ENCODE assay signal across 20 mouse cellular contexts in the genomic region with DNA sequence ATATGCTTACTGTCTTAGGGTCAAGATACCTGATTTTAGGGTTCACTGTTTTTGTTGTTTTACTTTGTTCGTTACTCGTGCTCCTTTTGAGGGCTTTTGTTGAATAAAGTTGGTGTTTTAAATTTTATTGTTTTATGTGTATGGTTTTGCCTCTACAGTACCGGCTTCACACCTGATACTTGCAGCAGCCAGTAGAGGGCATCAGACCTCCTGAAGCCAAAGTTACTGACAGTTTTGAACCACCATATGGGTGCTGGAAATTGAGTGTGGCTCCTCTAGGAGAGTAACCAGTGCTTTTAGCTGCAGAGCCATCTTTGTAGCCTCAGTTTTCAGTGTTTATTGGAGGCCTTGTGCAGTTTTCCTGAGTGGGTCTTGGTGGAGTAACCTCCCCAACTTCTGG. TPM values are rescaled to one million over a fixed set of nuclear protein-coding genes. Genes with fewer than 3 reads are reported as not detected.
A peak's percentile ranks its signal among the peaks of the same experiment; 100 is the strongest.
DNase-seq lines count a peak whose midpoint lies in the region; ATAC-seq and TF ChIP-seq lines count a peak whose summit lies in the region.
"Had no signal": no experiment of that assay in that cellular context is flagged by ENCODE, and none has a peak within 500 bp of the region (broad histone marks: within the 10 kb centered on the region; RNA-seq: fewer than 3 reads in every experiment).

No protein-coding gene starts in this region.

- DNase-seq in hindbrain, postnatal 0 days (ENCODE audit: low spot score) = no peak
- no peak for DNase-seq in lung, postnatal 0 days (ENCODE audit: low spot score)
- no peak for DNase-seq in lung, postnatal 25 days (ENCODE audit: low spot score)
- no peak for DNase-seq in yolk sac, embryonic 10.5 days (ENCODE audit: low spot score)
- DNase-seq in adrenal gland, postnatal 10 days = no peak
- DNase-seq: cerebellum, postnatal 36 days; kidney, postnatal 10 days; lung, postnatal 10 days had no signal

- no peak for ATAC-seq in hindbrain, postnatal 0 days
- no peak for ATAC-seq in hindbrain, embryonic 12.5 days (ENCODE audit: low FRiP score)
- no peak for ATAC-seq in lung, postnatal 0 days
- peak; percentile 65; the same call in 1 of the 2 replicates for ATAC-seq in megakaryocyte progenitor cell, adult 5-6 weeks (replicated peaks; ENCODE audit: poor library complexity)

- TF ChIP-seq EP300 in lung, postnatal 0 days (IDR thresholded peaks at IDR 0.05) = no peak
- TF ChIP-seq EP300 in ES-Bruce4 (IDR thresholded peaks at IDR 0.05; ENCODE audit: insufficient read depth, low read depth, low read length) = no peak

- H3K4me3 ChIP-seq in hindbrain, postnatal 0 days (ENCODE audit: low read length) = no peak overlapping the region
- no peak overlapping the region for H3K4me3 ChIP-seq in hindbrain, embryonic 12.5 days
- H3K4me3 ChIP-seq in lung, postnatal 0 days (ENCODE audit: low read depth, low read length) = no peak overlapping the region
- no peak overlapping the region for H3K4me3 ChIP-seq in ES-Bruce4 (ENCODE audit: low read depth, low read length)
- H3K4me3 ChIP-seq: embryonic facial prominence, embryonic 12.5 days; forebrain, embryonic 10.5 days; hindbrain, embryonic 15.5 days; limb, embryonic 12.5 days; midbrain, embryonic 12.5 days; stomach, embryonic 15.5 days had no signal

- peak; percentile 17; the same call in 1 of the 2 replicates for TF ChIP-seq CTCF in hindbrain, postnatal 0 days (IDR thresholded peaks at IDR 0.05; ENCODE audit: low read depth)
- peak; percentile 43; the same call in 1 of the 2 replicates for TF ChIP-seq CTCF in lung, postnatal 0 days (IDR thresholded peaks at IDR 0.05)
- TF ChIP-seq CTCF in ES-Bruce4 (IDR thresholded peaks at IDR 0.05; ENCODE audit: low read depth, low read length) = peak; percentile 41

- H3K4me2 ChIP-seq in hindbrain, postnatal 0 days (ENCODE audit: low read depth, low read length) = no peak overlapping the region
- no peak overlapping the region for H3K4me2 ChIP-seq in hindbrain, embryonic 12.5 days (replicated peaks)
- no peak overlapping the region for H3K4me2 ChIP-seq in lung, postnatal 0 days (replicated peaks; ENCODE audit: low read depth, low read length)
- H3K4me2 ChIP-seq: embryonic facial prominence, embryonic 12.5 days; hindbrain, embryonic 15.5 days; limb, embryonic 12.5 days; midbrain, embryonic 12.5 days; stomach, embryonic 15.5 days had no signal

- no peaks in the 10 kb centered on the region for H3K27me3 ChIP-seq in hindbrain, postnatal 0 days (ENCODE audit: insufficient read depth, low read length)
- H3K27me3 ChIP-seq in hindbrain, embryonic 12.5 days = no peaks in the 10 kb centered on the region
- H3K27me3 ChIP-seq in lung, postnatal 0 days (replicated peaks; ENCODE audit: insufficient read depth, low read length) = no peaks in the 10 kb centered on the region
- no peaks in the 10 kb centered on the region for H3K27me3 ChIP-seq in ES-Bruce4 (ENCODE audit: control insufficient read depth, insufficient read depth, low read length, poor library complexity, severe bottlenecking)
- H3K27me3 ChIP-seq: embryonic facial prominence, embryonic 12.5 days; hindbrain, embryonic 15.5 days; limb, embryonic 12.5 days; midbrain, embryonic 12.5 days; stomach, embryonic 15.5 days had no signal

- no peaks in the 10 kb centered on the region for H3K9me3 ChIP-seq in hindbrain, postnatal 0 days (ENCODE audit: low read length)
- no peaks in the 10 kb centered on the region for H3K9me3 ChIP-seq in hindbrain, embryonic 12.5 days (replicated peaks)
- no peaks in the 10 kb centered on the region for H3K9me3 ChIP-seq in lung, postnatal 0 days (ENCODE audit: low read length)
- H3K9me3 ChIP-seq in ES-Bruce4 (replicated peaks; ENCODE audit: control insufficient read depth, insufficient read depth, low read length, poor library complexity, severe bottlenecking) = no peaks in the 10 kb centered on the region
- H3K9me3 ChIP-seq: embryonic facial prominence, embryonic 12.5 days; forebrain, embryonic 10.5 days; hindbrain, embryonic 15.5 days; limb, embryonic 12.5 days; midbrain, embryonic 12.5 days; stomach, embryonic 15.5 days had no signal

- 83% methylated on average over 3 of the region's 3 CpGs for WGBS in hindbrain, postnatal 0 days
- WGBS in hindbrain, embryonic 12.5 days = 88% methylated on average over 3 of the region's 3 CpGs
- 82% methylated on average over 3 of the region's 3 CpGs for WGBS in lung, postnatal 0 days

- TF ChIP-seq POLR2A in ES-Bruce4 (IDR thresholded peaks at IDR 0.05; ENCODE audit: insufficient read depth, low read length) = no peak

- no peak overlapping the region for H3K27ac ChIP-seq in hindbrain, postnatal 0 days
- H3K27ac ChIP-seq in hindbrain, embryonic 12.5 days = no peak overlapping the region
- no peak overlapping the region for H3K27ac ChIP-seq in lung, postnatal 0 days (ENCODE audit: low read length)
- no peak overlapping the region for H3K27ac ChIP-seq in ES-Bruce4 (ENCODE audit: insufficient read depth, low read length)
- H3K27ac ChIP-seq: embryonic facial prominence, embryonic 12.5 days; forebrain, embryonic 10.5 days; hindbrain, embryonic 15.5 days; limb, embryonic 12.5 days; midbrain, embryonic 12.5 days; stomach, embryonic 15.5 days had no signal

- no peaks in the 10 kb centered on the region for H3K4me1 ChIP-seq in hindbrain, postnatal 0 days (ENCODE audit: insufficient read depth, low read length)
- H3K4me1 ChIP-seq in hindbrain, embryonic 12.5 days = no peaks in the 10 kb centered on the region
- H3K4me1 ChIP-seq in lung, postnatal 0 days (ENCODE audit: insufficient read depth, low read depth, low read length) = no peaks in the 10 kb centered on the region
- no peaks in the 10 kb centered on the region for H3K4me1 ChIP-seq in ES-Bruce4 (ENCODE audit: control insufficient read depth, insufficient read depth, low read length)
- H3K4me1 ChIP-seq: embryonic facial prominence, embryonic 12.5 days; hindbrain, embryonic 15.5 days; limb, embryonic 12.5 days; stomach, embryonic 15.5 days had no signal

- H3K36me3 ChIP-seq in hindbrain, postnatal 0 days (ENCODE audit: insufficient read depth, low read length) = no peaks in the 10 kb centered on the region
- no peaks in the 10 kb centered on the region for H3K36me3 ChIP-seq in hindbrain, embryonic 12.5 days
- H3K36me3 ChIP-seq in lung, postnatal 0 days (ENCODE audit: insufficient read depth, low read length) = no peaks in the 10 kb centered on the region
- no peaks in the 10 kb centered on the region; the same call in 1 of the 2 replicates for H3K36me3 ChIP-seq in ES-Bruce4 (ENCODE audit: control insufficient read depth, insufficient read depth, low read length, poor library complexity, severe bottlenecking)
- H3K36me3 ChIP-seq: embryonic facial prominence, embryonic 12.5 days; forebrain, embryonic 10.5 days; hindbrain, embryonic 15.5 days; limb, embryonic 12.5 days; midbrain, embryonic 12.5 days; stomach, embryonic 15.5 days had no signal

- no peak overlapping the region for H3K9ac ChIP-seq in hindbrain, postnatal 0 days (replicated peaks; ENCODE audit: low read length)
- no peak overlapping the region for H3K9ac ChIP-seq in hindbrain, embryonic 12.5 days
- H3K9ac ChIP-seq in lung, postnatal 0 days (replicated peaks; ENCODE audit: low read depth) = no peak overlapping the region
- H3K9ac ChIP-seq in ES-Bruce4 (ENCODE audit: low read depth, poor library complexity, severe bottlenecking) = no peak overlapping the region
- H3K9ac ChIP-seq: embryonic facial prominence, embryonic 12.5 days; hindbrain, embryonic 15.5 days; limb, embryonic 12.5 days; midbrain, embryonic 12.5 days; stomach, embryonic 15.5 days had no signal

RNA-seq across cellular contexts. Expression of a gene that starts 2.2 kb away (rescaled TPM):
- not detected in 2 replicates for total RNA-seq in hindbrain, postnatal 0 days (2014; rRNA removed)
- polyA plus RNA-seq in hindbrain, postnatal 0 days (2015; fragmentation: Nextera tagmentation; extraction: Ambion mirVana) = not detected in 2 replicates
- not detected in 2 replicates for polyA plus RNA-seq in hindbrain, embryonic 12.5 days (2016; fragmentation: Nextera tagmentation; extraction: Ambion mirVana)
- not detected in 2 replicates for polyA plus RNA-seq in lung, postnatal 0 days (2015; fragmentation: Nextera tagmentation; extraction: Ambion mirVana)
- polyA plus RNA-seq in ES-Bruce4 (2011; ENCODE audit: insufficient read depth, insufficient read length, low read depth, missing spikeins) = 25.5 and 29.9 TPM in 2 replicates
- not detected in 2 replicates for total RNA-seq in megakaryocyte progenitor cell, adult 5-6 weeks (2015)
- total RNA-seq in megakaryocyte progenitor cell, adult 5-6 weeks (2017) = not detected in 2 replicates
- not detected for total RNA-seq in adrenal gland, postnatal 10 days (2021)
- total RNA-seq: adrenal gland, postnatal 4 days; granulocyte monocyte progenitor cell, adult 5-6 weeks had no signal
- polyA plus RNA-seq: embryonic facial prominence, embryonic 12.5 days; forebrain, embryonic 10.5 days; heart, embryonic 16.5 days; hindbrain, embryonic 15.5 days; limb, embryonic 12.5 days; midbrain, embryonic 12.5 days had no signal

RNA-seq across cellular contexts. Expression of a gene that starts 11.9 kb away (rescaled TPM):
- 0.16 and 2.1 TPM in 2 replicates for total RNA-seq in hindbrain, postnatal 0 days (2014; rRNA removed)
- polyA plus RNA-seq in hindbrain, postnatal 0 days (2015; fragmentation: Nextera tagmentation; extraction: Ambion mirVana) = 0.61 and 0.84 TPM in 2 replicates
- 0.32 and 0.35 TPM in 2 replicates for polyA plus RNA-seq in hindbrain, embryonic 12.5 days (2016; fragmentation: Nextera tagmentation; extraction: Ambion mirVana)
- polyA plus RNA-seq in lung, postnatal 0 days (2015; fragmentation: Nextera tagmentation; extraction: Ambion mirVana) = not detected in 2 replicates
- polyA plus RNA-seq in ES-Bruce4 (2011; ENCODE audit: insufficient read depth, insufficient read length, low read depth, missing spikeins) = not detected in 2 replicates
- total RNA-seq in megakaryocyte progenitor cell, adult 5-6 weeks (2015) = not detected in 2 replicates
- not detected in 2 replicates for total RNA-seq in megakaryocyte progenitor cell, adult 5-6 weeks (2017)
- total RNA-seq in adrenal gland, postnatal 10 days (2021) = under 1 TPM; 0.15 to 0.27 TPM
- total RNA-seq: adrenal gland, postnatal 4 days; granulocyte monocyte progenitor cell, adult 5-6 weeks had no signal
- polyA plus RNA-seq: forebrain, embryonic 10.5 days; stomach, embryonic 15.5 days had no signal

RNA-seq across cellular contexts. Expression of a gene that starts 29.7 kb away (rescaled TPM):
- not detected in 2 replicates for total RNA-seq in hindbrain, postnatal 0 days (2014; rRNA removed)
- not detected in 2 replicates for polyA plus RNA-seq in hindbrain, postnatal 0 days (2015; fragmentation: Nextera tagmentation; extraction: Ambion mirVana)
- not detected in 2 replicates for polyA plus RNA-seq in hindbrain, embryonic 12.5 days (2016; fragmentation: Nextera tagmentation; extraction: Ambion mirVana)
- not detected in 2 replicates for polyA plus RNA-seq in lung, postnatal 0 days (2015; fragmentation: Nextera tagmentation; extraction: Ambion mirVana)
- polyA plus RNA-seq in ES-Bruce4 (2011; ENCODE audit: insufficient read depth, insufficient read length, low read depth, missing spikeins) = 0.44 TPM in 1 of 2 replicates, not detected in the other
- total RNA-seq in megakaryocyte progenitor cell, adult 5-6 weeks (2015) = not detected in 2 replicates
- 0.71 TPM in 1 of 2 replicates, not detected in the other for total RNA-seq in megakaryocyte progenitor cell, adult 5-6 weeks (2017)
- not detected for total RNA-seq in adrenal gland, postnatal 10 days (2021)
- total RNA-seq: adrenal gland, postnatal 4 days; granulocyte monocyte progenitor cell, adult 5-6 weeks had no signal
- polyA plus RNA-seq: heart, embryonic 16.5 days; hindbrain, embryonic 15.5 days; limb, embryonic 12.5 days; midbrain, embryonic 12.5 days; stomach, embryonic 15.5 days had no signal

RNA-seq across cellular contexts. Expression of a gene that starts 56.0 kb away (rescaled TPM):
- total RNA-seq in hindbrain, postnatal 0 days (2014; rRNA removed) = 80.2 and 89.6 TPM in 2 replicates
- 30.7 and 35.2 TPM in 2 replicates for polyA plus RNA-seq in hindbrain, postnatal 0 days (2015; fragmentation: Nextera tagmentation; extraction: Ambion mirVana)
- polyA plus RNA-seq in hindbrain, embryonic 12.5 days (2016; fragmentation: Nextera tagmentation; extraction: Ambion mirVana) = 9.6 and 11.7 TPM in 2 replicates
- 4.5 and 6.1 TPM in 2 replicates for polyA plus RNA-seq in lung, postnatal 0 days (2015; fragmentation: Nextera tagmentation; extraction: Ambion mirVana)
- polyA plus RNA-seq in ES-Bruce4 (2011; ENCODE audit: insufficient read depth, insufficient read length, low read depth, missing spikeins) = 7.0 and 8.2 TPM in 2 replicates
- 2.5 and 3.8 TPM in 2 replicates for total RNA-seq in megakaryocyte progenitor cell, adult 5-6 weeks (2015)
- 5.7 and 6.3 TPM in 2 replicates for total RNA-seq in megakaryocyte progenitor cell, adult 5-6 weeks (2017)
- 10 to 100 TPM; 12.6 to 16.4 TPM for total RNA-seq in adrenal gland, postnatal 10 days (2021)

RNA-seq across cellular contexts. Expression of a gene that starts 56.3 kb away (rescaled TPM):
- 16.7 and 20.1 TPM in 2 replicates for total RNA-seq in hindbrain, postnatal 0 days (2014; rRNA removed)
- 34.8 and 35.3 TPM in 2 replicates for polyA plus RNA-seq in hindbrain, postnatal 0 days (2015; fragmentation: Nextera tagmentation; extraction: Ambion mirVana)
- polyA plus RNA-seq in hindbrain, embryonic 12.5 days (2016; fragmentation: Nextera tagmentation; extraction: Ambion mirVana) = 17.7 and 19.2 TPM in 2 replicates
- polyA plus RNA-seq in lung, postnatal 0 days (2015; fragmentation: Nextera tagmentation; extraction: Ambion mirVana) = 18.3 and 20.3 TPM in 2 replicates
- 8.5 and 8.8 TPM in 2 replicates for polyA plus RNA-seq in ES-Bruce4 (2011; ENCODE audit: insufficient read depth, insufficient read length, low read depth, missing spikeins)
- total RNA-seq in megakaryocyte progenitor cell, adult 5-6 weeks (2015) = 14.0 and 18.3 TPM in 2 replicates
- total RNA-seq in megakaryocyte progenitor cell, adult 5-6 weeks (2017) = 5.6 and 7.4 TPM in 2 replicates
- total RNA-seq in adrenal gland, postnatal 10 days (2021) = 10 to 100 TPM; 24.5 to 24.9 TPM

Comparison
In these comparisons a context has a peak if more than half of its experiments do, and no peak if none do; other contexts are left out.
1. RNA of a gene that starts 2.2 kb away (polyA plus RNA-seq): 25.5 to 29.9 TPM in ES-Bruce4; not detected in hindbrain, postnatal 0 days, not detected in hindbrain, embryonic 12.5 days and not detected in lung, postnatal 0 days; every median in the first group is over 10 times any median in the second.
2. Peak in every context shown above with its lines, with median percentiles within 50 percentile points of each other: CTCF ChIP-seq.